Mouse (Mus musculus) forebrain, embryonic 12.5 days (tissue): ENCODE results near the gene Gm32687. TPM values are rescaled to one million over a fixed set of nuclear protein-coding genes. Genes with fewer than 3 reads are reported as not detected.
"Not testable (repeated sequence)": the region's sequence is repeated elsewhere in the genome, so short reads cannot be mapped to it uniquely, and the experiment has no call there.

Source experiments
- ATAC-seq: fragments of 200-750 bp; cut with Nextera tagmentation; 2 replicates; pipeline ENCODE4 v1.8.0; 2017; ENCODE audit warnings: moderate TSS enrichment; ENCODE audit not compliant: low FRiP score
- H3K27ac ChIP-seq: fragments of 300-500 bp; sonication (generic); 2 replicates; pipeline ENCODE4 v1.5.1; 2016; ENCODE audit warnings: mild to moderate bottlenecking
- H3K27me3 ChIP-seq: fragments of 300-500 bp; sonication (generic); 2 replicates; pipeline ENCODE4 v1.6.1; 2016; ENCODE audit warnings: mild to moderate bottlenecking
- H3K36me3 ChIP-seq: fragments of 300-500 bp; sonication (generic); replicated peaks from 2 replicates; pipeline ENCODE4 v1.6.1; 2016; ENCODE audit warnings: mild to moderate bottlenecking
- H3K4me1 ChIP-seq: fragments of 300-500 bp; sonication (generic); 2 replicates; pipeline ENCODE4 v1.6.1; 2016
- H3K4me2 ChIP-seq: fragments of 300-500 bp; sonication (generic); 2 replicates; pipeline ENCODE4 v1.6.1; 2016; ENCODE audit warnings: mild to moderate bottlenecking, moderate library complexity
- H3K4me3 ChIP-seq: fragments of 300-500 bp; sonication (generic); replicated peaks from 2 replicates; pipeline ENCODE4 v1.5.1; 2016; ENCODE audit warnings: mild to moderate bottlenecking
- H3K9ac ChIP-seq: fragments of 300-500 bp; sonication (generic); 2 replicates; pipeline ENCODE4 v1.6.1; 2016; ENCODE audit warnings: mild to moderate bottlenecking
- H3K9me3 ChIP-seq: fragments of 300-500 bp; sonication (generic); 2 replicates; pipeline ENCODE4 v1.6.1; 2016
- WGBS: fragments of 180-500 bp; shearing (Covaris S2); methylation state at CpG from one replicate; pipeline ENCODE4 v1.1.7; 2016; 5-methylcytosine and 5-hydroxymethylcytosine counted together
- polyA plus RNA-seq: library from polyadenylated mRNA; unstranded; fragments of >200 nt; fragmentation: Nextera tagmentation; extraction: Ambion mirVana; gene quantifications from 2 replicates; pipeline ENCODE4 v1.2.1, GENCODE M21; 2016

The Gm32687 gene
- 8.5 and 10.7 TPM in 2 replicates for polyA plus RNA-seq

DNA sequence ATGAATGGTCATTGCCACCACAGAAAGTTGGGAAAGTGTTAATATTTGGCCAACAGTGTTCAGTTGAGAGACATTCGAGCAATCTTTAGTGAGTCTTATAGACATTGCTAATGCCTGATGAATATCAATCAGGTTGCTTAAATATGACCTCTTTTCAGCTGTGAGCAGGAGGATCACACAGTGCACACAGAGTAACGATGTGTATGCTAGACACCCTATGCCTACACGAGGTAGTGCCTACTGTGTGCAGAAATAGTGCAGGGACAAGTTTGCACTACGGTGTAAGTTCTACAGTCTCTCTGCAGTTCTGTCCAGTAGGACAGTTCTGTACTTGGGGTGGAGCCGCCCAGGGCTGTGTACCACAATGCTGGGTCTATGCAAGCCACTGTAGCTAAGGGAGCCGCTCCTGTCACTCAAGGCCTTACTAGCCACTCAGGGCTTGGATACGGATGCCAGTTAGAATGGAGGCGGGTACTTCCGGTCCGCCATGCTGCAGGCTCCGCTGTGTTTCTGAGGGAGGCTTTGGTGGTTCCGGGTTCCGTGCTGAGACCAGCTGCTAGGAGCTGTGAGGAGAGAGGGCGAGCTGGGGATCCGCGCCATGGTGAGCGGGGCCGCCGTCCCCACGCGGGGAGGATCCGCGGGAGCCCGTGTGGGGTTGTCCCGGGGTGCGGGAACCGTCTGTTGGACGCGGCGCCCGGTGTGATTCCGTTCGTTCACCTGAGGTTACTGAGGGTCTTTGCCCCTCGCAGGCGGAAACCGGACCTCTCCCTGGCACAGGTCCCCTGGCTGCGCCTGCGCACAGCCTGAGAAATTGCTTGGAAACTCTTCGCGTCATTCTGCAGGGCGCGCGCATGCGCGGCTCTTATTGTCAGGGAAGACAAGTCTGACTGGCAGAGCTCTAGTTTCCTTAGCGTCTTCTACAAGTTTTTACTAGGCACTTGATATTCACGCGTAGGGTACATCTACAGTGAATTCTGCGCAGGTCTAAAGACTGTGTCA is at the start of gene Gm32687:
Gm32687 (plus strand) TSS at position 526 of the 999 bp plus-strand sequence.
- not testable (repeated sequence) for H3K4me1 ChIP-seq, H3K27me3 ChIP-seq, H3K4me3 ChIP-seq, H3K4me2 ChIP-seq, H3K9me3 ChIP-seq, H3K36me3 ChIP-seq, H3K27ac ChIP-seq, H3K9ac ChIP-seq
- 25% methylated on average over 5 of the region's 49 CpGs for WGBS
- peak; percentile 100 for ATAC-seq

DNA sequence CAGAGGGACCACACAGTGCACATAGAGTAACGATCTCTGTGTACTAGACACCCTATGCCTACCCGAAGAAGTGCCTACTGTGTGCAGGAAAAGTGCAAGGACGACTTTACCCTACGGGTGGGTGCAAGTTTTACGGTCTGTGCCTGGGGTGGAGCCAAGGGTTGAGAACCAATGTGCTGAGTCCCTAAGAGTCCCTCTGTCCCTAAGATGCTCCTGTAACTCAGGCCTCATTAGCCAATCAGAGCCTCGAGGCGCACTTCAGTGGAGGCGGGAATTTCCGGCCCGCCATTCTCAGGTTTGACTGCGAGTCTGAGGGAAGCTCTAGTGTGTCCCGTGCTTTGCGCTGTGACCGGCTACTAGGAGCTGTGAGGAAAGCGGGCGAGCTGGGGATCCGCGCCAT is 17.5 kb upstream of the Gm32687 start:
- H3K4me1 ChIP-seq, H3K9ac ChIP-seq, H3K9me3 ChIP-seq, H3K36me3 ChIP-seq, H3K27me3 ChIP-seq, H3K4me2 ChIP-seq, H3K4me3 ChIP-seq, H3K27ac ChIP-seq, ATAC-seq: not testable (repeated sequence)
- WGBS = no CpG with 5 or more reads among the region's 18 CpGs

DNA sequence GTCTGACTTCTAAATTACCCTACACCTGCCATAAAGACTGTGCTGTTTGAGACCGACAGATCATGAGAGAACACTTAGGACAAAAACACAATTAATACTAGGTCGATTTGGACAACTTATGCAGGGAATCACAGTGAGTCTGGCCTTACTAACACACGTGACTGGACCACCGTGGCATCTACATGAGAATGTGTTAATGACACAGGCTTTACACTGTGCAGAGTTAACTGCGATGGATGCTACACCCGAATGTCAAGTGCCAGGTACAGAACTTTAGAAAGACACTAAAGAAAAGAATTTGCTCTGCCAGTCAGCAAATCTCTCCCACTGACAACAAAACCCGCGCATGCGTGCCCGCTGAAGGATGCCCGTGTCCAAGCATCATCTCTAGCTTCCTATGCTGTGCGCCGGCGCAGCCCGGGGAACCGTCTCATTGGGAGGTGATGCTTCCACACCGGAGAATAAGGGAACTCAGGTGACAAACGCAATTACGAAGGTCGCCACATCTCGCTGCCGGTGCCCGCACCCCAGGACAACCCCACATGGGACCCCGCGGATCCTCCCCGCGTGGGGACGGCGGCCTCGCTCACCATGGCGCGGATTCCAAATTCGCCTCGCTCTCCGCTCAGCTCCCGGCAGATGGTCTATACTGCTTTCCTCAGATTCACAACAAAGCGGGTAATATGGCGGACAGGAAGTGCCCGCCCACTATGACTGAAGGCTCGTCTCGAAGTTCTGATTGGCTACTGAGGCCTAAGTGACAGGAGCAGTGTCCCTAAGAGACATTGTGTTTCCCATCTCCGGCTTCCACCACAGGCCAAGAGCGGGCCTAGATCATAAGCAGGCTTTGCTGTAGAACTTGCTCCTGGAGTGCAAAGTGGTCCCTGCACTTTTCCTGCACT is 66.4 kb downstream of the Gm32687 start, which contains the start of gene Zfp781:
Zfp781 (minus strand) TSS at position 639 of the 902 bp plus-strand sequence.
- H3K27ac ChIP-seq, H3K4me1 ChIP-seq, H3K4me3 ChIP-seq, H3K9ac ChIP-seq, H3K36me3 ChIP-seq, H3K9me3 ChIP-seq, H3K4me2 ChIP-seq, H3K27me3 ChIP-seq: not testable (repeated sequence)
- no CpG with 5 or more reads among the region's 43 CpGs for WGBS
- peak; percentile 99 for ATAC-seq

Other genes starting within 250 kb of the Gm32687 start
- gene Sirt6, start 236.1 kb upstream of the Gm32687 start, polyA plus RNA-seq = 50.7 and 52.6 TPM in 2 replicates
- gene Ankrd24, start 235.4 kb upstream of the Gm32687 start, polyA plus RNA-seq = 6.2 and 7.4 TPM in 2 replicates
- gene Gm10778, start 214.9 kb upstream of the Gm32687 start, polyA plus RNA-seq = 4.3 and 4.5 TPM in 2 replicates
- 19.1 and 24.6 TPM in 2 replicates for gene Zfp433, start 159.1 kb upstream of the Gm32687 start, polyA plus RNA-seq
- gene Gm3055, start 92.8 kb upstream of the Gm32687 start, polyA plus RNA-seq = 14.2 and 15.5 TPM in 2 replicates
- 2.6 and 2.7 TPM in 2 replicates for gene Gm4767, start 51.7 kb upstream of the Gm32687 start, polyA plus RNA-seq
- 5.0 and 5.3 TPM in 2 replicates for gene Zfp781, start 66.5 kb downstream of the Gm32687 start, polyA plus RNA-seq
- 14.9 and 15.6 TPM in 2 replicates for gene Zfp873, start 184.2 kb downstream of the Gm32687 start, polyA plus RNA-seq
- gene BC024063, start 219.4 kb downstream of the Gm32687 start, polyA plus RNA-seq = 5.5 and 5.9 TPM in 2 replicates